Mouse (Mus musculus): ENCODE data around the gene Bcl2l2.

Bcl2l2 gene

GRCm38 (mm10) chr14:54883154-54884021, at the start of gene Bcl2l2, which contains the start of gene Gm20521:
TSS of gene Bcl2l2 (plus strand) at chr14:54883377.
TSS of gene Gm20521 (plus strand) at chr14:54883441.
- peak; percentile 56 for DNase-seq

- DNase-seq, result no peak
Observed at GRCm38 (mm10) chr14:54843461-54843860, 39.7 kb upstream of the Bcl2l2 start.

- DNase-seq, result no peak
Observed at GRCm38 (mm10) chr14:54855726-54856125, 27.5 kb upstream of the Bcl2l2 start.

GRCm38 (mm10) chr14:54856703-54857102, 26.5 kb upstream of the Bcl2l2 start:
- DNase-seq, result no peak

- no peak for DNase-seq
Observed at GRCm38 (mm10) chr14:54857891-54858290, 25.3 kb upstream of the Bcl2l2 start.

- peak; percentile 83 for DNase-seq
Observed at GRCm38 (mm10) chr14:54860511-54860910, 22.7 kb upstream of the Bcl2l2 start.

GRCm38 (mm10) chr14:54863501-54864312, 19.5 kb upstream of the Bcl2l2 start:
- peak; percentile 86 for DNase-seq

- no peak for DNase-seq
Observed at GRCm38 (mm10) chr14:54864313-54865036, 18.7 kb upstream of the Bcl2l2 start.

GRCm38 (mm10) chr14:54865626-54866025, 17.6 kb upstream of the Bcl2l2 start:
- DNase-seq, result no peak

- no peak for DNase-seq
Observed at GRCm38 (mm10) chr14:54866268-54866667, 16.9 kb upstream of the Bcl2l2 start.

- DNase-seq, result peak; percentile 78
Observed at GRCm38 (mm10) chr14:54866936-54867335, 16.2 kb upstream of the Bcl2l2 start.

- no peak for DNase-seq
Observed at GRCm38 (mm10) chr14:54868026-54868425, 15.2 kb upstream of the Bcl2l2 start.

- no peak for DNase-seq
Observed at GRCm38 (mm10) chr14:54870861-54871260, 12.3 kb upstream of the Bcl2l2 start, which contains the start of gene Homez. TSS of gene Homez (minus strand) at chr14:54870961.

GRCm38 (mm10) chr14:54874165-54874564, 9.0 kb upstream of the Bcl2l2 start:
- DNase-seq, result no peak

GRCm38 (mm10) chr14:54875844-54876538, 7.2 kb upstream of the Bcl2l2 start:
- no peak for DNase-seq

GRCm38 (mm10) chr14:54876539-54877047, 6.6 kb upstream of the Bcl2l2 start:
- DNase-seq, result peak; percentile 86

GRCm38 (mm10) chr14:54877048-54877715, 6.0 kb upstream of the Bcl2l2 start, which contains the start of gene Ppp1r3e:
TSS of gene Ppp1r3e (minus strand) at chr14:54877550.
- peak; percentile 74 for DNase-seq

GRCm38 (mm10) chr14:54884022-54884712, 990 bp downstream of the Bcl2l2 start:
- peak; percentile 27 for DNase-seq

- no peak for DNase-seq
Observed at GRCm38 (mm10) chr14:54885309-54885708, 2.1 kb downstream of the Bcl2l2 start.

- DNase-seq, result no peak
Observed at GRCm38 (mm10) chr14:54892200-54892599, 9.0 kb downstream of the Bcl2l2 start, which contains the start of gene Pabpn1. TSS of gene Pabpn1 (plus strand) at chr14:54892500.
